Mouse (Mus musculus) liver, adult 2 months (tissue): Measurements from ENCODE around the gene Pld1. TPM values are rescaled to one million over a fixed set of nuclear protein-coding genes. Genes with fewer than 3 reads are reported as not detected.

Experiments used
- DNase-seq: peaks from one replicate; pipeline ENCODE4 v3.0.0-alpha.2; 2011; ENCODE audit warnings: low read depth, low spot score; ENCODE audit errors: extremely low read depth
- H3K27ac ChIP-seq: fragments of 200-500 bp; replicated peaks from 2 replicates; pipeline ENCODE4 v1.5.1; 2012; ENCODE audit warnings: low read depth, mild to moderate bottlenecking, control low read depth, inconsistent platforms, low read length; ENCODE audit not compliant: insufficient read depth
- H3K27me3 ChIP-seq: fragments of 200-500 bp; 2 replicates; pipeline ENCODE4 v1.6.1; 2012; ENCODE audit warnings: mild to moderate bottlenecking, moderate library complexity, low read length, inconsistent platforms; ENCODE audit not compliant: control insufficient read depth, insufficient read depth
- H3K36me3 ChIP-seq: fragments of 200-500 bp; 2 replicates; pipeline ENCODE4 v1.6.1; 2012; ENCODE audit warnings: low read length, inconsistent platforms; ENCODE audit not compliant: control insufficient read depth, insufficient read depth
- H3K4me1 ChIP-seq: fragments of 200-500 bp; 2 replicates; pipeline ENCODE4 v1.6.1; 2011; ENCODE audit warnings: low read length; ENCODE audit not compliant: control insufficient read depth, insufficient read depth
- H3K4me3 ChIP-seq: fragments of 200-500 bp; 2 replicates; pipeline ENCODE4 v1.5.1; 2011; ENCODE audit warnings: low read depth, mild to moderate bottlenecking, control low read depth, low read length, moderate library complexity; ENCODE audit not compliant: insufficient read depth
- H3K79me2 ChIP-seq: fragments of 200-500 bp; 2 replicates; pipeline ENCODE4 v1.6.1; 2012; ENCODE audit warnings: inconsistent platforms, mild to moderate bottlenecking, low read length, moderate library complexity; ENCODE audit not compliant: control insufficient read depth, insufficient read depth
- H3K9ac ChIP-seq: fragments of 200-500 bp; 2 replicates; pipeline ENCODE4 v1.6.1; 2012; ENCODE audit warnings: low read depth, mild to moderate bottlenecking, control low read depth, inconsistent platforms, low read length
- CTCF ChIP-seq: fragments of 200-500 bp; IDR thresholded peaks from 2 replicates; pipeline ENCODE4 v1.5.1; 2011; ENCODE audit warnings: low read depth, low read length, control low read depth
- POLR2A ChIP-seq: fragments of 200-500 bp; IDR thresholded peaks from 2 replicates; pipeline ENCODE4 v1.6.1; 2011; ENCODE audit warnings: low read length, control low read depth; ENCODE audit not compliant: insufficient read depth; ENCODE audit errors: extremely low read depth
- WGBS: fragments of 180-500 bp; shearing (Covaris S2); methylation state at CpG from one replicate; pipeline ENCODE4 v1.1.7; 2018; 5-methylcytosine and 5-hydroxymethylcytosine counted together
- polyA plus RNA-seq: library from polyadenylated mRNA; depleted of rRNA; stranded (reverse); fragments of >200 nt; gene quantifications from 2 replicates; pipeline ENCODE4 v1.2.3, GENCODE M21; 2012; rRNA removed
- total RNA-seq: library from RNA; depleted of rRNA; stranded (reverse); fragments of >200 nt; gene quantifications from 2 replicates; pipeline ENCODE4 v1.2.3, GENCODE M21; 2014; rRNA removed

Gene Pld1
- total and polyA plus RNA-seq, 2 experiments: 1.9 to 8.4 TPM

DNA sequence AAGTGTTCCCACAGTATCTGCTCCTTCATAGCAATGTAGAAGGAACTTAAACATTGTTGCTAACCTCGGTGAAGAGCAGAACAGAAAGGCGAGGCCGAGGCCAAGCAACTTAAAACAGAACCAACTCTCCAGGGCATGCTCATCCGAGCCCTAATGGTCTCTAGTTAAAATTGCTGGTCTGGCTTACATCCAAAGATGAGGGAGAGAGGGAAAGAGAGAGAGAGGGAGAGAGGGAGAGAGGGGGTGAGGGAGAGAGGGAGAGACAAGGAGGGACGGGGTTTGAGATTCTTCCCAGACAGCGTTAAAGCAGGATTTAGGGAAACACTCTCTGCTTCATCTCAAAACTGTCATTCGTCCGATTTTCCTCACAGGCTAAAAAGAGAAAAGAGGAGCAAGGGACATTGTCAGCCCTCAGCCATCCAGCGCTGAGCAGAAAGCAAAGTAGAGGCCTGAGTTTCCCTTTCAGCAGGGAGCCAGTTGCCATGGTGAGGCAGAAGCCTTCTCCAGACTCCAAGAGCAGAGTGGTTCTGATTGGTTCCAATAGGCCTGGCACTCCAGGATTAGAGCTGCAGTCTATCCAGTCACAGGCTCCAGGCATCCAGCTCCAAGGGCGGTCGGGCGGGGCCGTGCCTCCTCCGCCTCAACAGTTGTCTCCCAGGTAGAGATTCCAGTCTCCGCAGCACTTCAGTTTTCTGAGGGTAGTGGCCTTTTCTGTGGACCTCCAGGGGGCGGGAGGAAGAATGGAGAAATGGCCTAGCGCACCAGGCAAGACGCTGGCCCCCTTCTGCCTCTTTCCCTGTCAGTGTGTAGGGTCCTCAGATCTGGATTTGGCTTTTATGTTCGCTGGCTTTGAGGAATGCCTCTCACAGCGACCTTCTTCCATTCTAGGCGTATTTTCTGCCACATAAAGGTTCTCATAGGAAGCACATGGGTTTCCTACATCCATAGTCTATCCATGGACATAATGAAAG, 237.8 kb downstream of the Pld1 start:
- H3K4me1 ChIP-seq: no peaks in the 10 kb centered on the region
- no peaks in the 10 kb centered on the region for H3K36me3 ChIP-seq
- no peak overlapping the region for H3K27ac ChIP-seq
- 54% methylated on average over 21 of the region's 21 CpGs for WGBS
- H3K4me3 ChIP-seq: no peak overlapping the region
- no peaks in the 10 kb centered on the region for H3K27me3 ChIP-seq
- no peaks in the 10 kb centered on the region for H3K79me2 ChIP-seq
- H3K9ac ChIP-seq: no peak overlapping the region
- no peak for TF ChIP-seq CTCF
- no peak for TF ChIP-seq POLR2A
- DNase-seq: no peak

DNA sequence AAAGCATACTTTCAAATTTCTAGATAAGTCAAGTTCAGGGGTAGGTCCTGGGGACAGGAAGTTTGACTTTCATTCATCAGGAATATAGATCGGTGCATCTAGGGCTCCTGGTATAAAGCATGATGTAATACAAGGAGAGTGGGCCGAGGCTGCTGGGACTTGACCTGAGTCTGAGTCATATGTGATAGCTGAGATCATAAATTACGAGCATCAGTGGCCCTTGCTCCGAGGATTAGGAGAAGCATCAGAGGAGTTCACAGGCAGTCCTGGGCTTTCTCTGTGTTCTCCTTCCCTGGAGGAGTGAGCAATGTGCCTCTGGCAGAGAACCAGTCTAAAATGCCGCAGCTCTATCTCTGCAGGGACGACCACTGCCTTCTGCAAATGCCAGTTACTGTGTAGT, 239.8 kb downstream of the Pld1 start:
- no peaks in the 10 kb centered on the region for H3K27me3 ChIP-seq
- no peak for DNase-seq
- TF ChIP-seq CTCF (no peak), POLR2A (no peak)

More for the DNA sequence above, 239.8 kb downstream of the Pld1 start:
- Histone ChIP-seq H3K9ac (no peak overlapping the region), H3K4me3 (no peak overlapping the region), H3K27ac (no peak overlapping the region), H3K79me2 (no peaks in the 10 kb centered on the region), H3K4me1 (no peaks in the 10 kb centered on the region), H3K36me3 (no peaks in the 10 kb centered on the region)
- WGBS: 68% methylated on average over 6 of the region's 6 CpGs

Other genes with a start within 250 kb of the Pld1 start
- gene Fndc3b, start 227.4 kb upstream of the Pld1 start, total RNA-seq: 9.4 and 9.9 TPM in 2 replicates
- gene Fndc3b, start 227.4 kb upstream of the Pld1 start, polyA plus RNA-seq: 3.3 and 3.9 TPM in 2 replicates
- gene Tmem212, start 42.3 kb upstream of the Pld1 start, total RNA-seq: not detected in 2 replicates
- gene Tmem212, start 42.3 kb upstream of the Pld1 start, polyA plus RNA-seq: not detected in 2 replicates